Mouse (Mus musculus): Measurements from ENCODE around the gene Stip1. TPM values are rescaled to one million over a fixed set of nuclear protein-coding genes. Genes with fewer than 3 reads are reported as not detected.
A peak's percentile ranks its signal among the peaks of the same experiment; 100 is the strongest.
"Not testable (repeated sequence)": the region's sequence is repeated elsewhere in the genome, so short reads cannot be mapped to it uniquely, and the experiment has no call there.

Stip1 gene
- total RNA-seq, 2 experiments from 2014 or later = 216 to 229 TPM

GRCm38 (mm10) chr19:7013984-7014383 lies 25.8 kb downstream of the Stip1 start:
- no peak for DNase-seq

GRCm38 (mm10) chr19:7012426-7012825 lies 27.3 kb downstream of the Stip1 start:
- DNase-seq = no peak

GRCm38 (mm10) chr19:7006892-7007593 lies 32.7 kb downstream of the Stip1 start:
- DNase-seq = no peak

GRCm38 (mm10) chr19:6999360-7000063 lies 40.3 kb downstream of the Stip1 start:
- DNase-seq = no peak

- DNase-seq = no peak
Observed at GRCm38 (mm10) chr19:6997721-6998290, 42.0 kb downstream of the Stip1 start.

DNA sequence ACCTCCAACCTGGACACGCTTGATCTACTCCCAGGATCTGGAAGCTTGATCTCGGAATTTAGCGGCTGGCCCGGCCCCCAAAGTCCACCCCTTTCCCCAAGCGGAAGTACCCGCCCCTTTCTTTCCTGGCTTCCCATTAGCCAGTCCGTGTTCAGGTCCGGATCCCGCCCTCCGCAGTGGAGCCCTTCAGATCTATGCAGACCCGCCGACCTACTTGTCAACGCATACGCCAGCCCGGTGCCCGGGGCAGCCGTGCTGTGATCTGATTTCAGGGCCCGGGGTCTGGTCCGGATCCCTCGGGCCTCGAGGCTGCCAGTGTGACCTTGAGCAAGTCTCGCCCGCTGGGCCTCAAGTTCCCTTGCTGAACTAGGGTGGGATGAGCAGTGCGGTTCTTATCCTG lies 43.8 kb downstream of the Stip1 start, which contains the start of the genes Nudt22 and Trpt1:
Nudt22 (minus strand) TSS at position 112 of the 400 bp plus-strand sequence.
Trpt1 (plus strand) TSS at position 126 of the 400 bp plus-strand sequence.
- peak; percentile 82 to 83 for DNase-seq

DNA sequence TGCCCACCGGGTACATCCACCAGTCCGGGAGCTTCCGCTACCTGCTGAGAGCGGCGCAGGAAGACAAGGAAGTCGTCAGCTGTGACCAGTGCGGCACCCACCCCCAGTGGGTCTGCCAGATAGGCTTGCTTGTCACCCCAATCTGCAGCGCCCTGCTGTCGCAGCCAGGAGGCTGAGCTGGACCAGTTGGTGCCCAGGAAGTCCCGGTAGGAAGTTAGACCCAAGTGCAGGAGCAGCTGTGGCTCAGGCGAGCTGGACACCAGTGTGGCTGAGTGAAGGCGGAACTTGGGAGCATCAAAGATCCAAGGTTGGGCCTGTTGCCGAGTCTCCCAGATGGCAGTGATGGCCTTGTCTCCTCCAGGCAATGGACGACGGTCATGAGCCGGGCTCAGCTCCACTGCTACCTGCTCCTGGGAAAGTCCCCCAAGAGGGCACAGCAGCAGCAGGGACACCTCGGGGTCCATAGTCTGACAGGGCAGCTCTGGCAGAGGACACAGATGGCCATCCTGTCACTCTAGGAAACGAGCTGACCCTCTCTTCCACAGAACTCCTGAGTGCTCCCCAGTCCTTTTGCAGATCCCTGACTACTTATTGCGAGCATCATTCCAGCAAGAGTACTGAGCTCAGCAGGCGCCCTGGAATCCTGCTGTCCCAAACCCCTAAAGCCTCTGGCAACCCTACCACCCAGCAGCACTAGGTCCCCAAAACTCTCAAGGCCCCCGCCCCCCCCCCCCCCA lies 44.3 kb downstream of the Stip1 start:
- DNase-seq = no peak

GRCm38 (mm10) chr19:6994489-6994888 lies 45.3 kb downstream of the Stip1 start:
- no peak for DNase-seq

DNA sequence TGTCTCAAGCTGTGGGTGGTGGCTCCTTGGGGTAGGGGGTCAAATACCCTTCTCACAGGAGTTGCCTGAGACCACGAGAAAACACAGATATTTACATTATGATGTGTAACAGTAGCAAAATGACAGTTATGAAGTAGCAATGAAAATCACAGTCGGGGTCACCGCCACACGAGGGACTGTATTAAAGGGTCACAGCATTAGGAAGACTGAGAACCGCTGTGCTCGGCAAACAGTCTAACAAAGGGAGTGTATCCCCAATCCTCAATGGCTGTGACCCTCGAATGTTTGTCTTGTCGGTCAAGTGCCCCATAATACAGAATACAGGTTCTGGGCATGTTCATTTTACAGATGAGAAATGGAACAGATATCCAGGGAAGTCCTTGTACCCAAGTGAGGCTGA lies 45.8 kb downstream of the Stip1 start:
- no peak for DNase-seq

- no peak for DNase-seq
Observed at GRCm38 (mm10) chr19:6993011-6993770, 46.6 kb downstream of the Stip1 start.

DNA sequence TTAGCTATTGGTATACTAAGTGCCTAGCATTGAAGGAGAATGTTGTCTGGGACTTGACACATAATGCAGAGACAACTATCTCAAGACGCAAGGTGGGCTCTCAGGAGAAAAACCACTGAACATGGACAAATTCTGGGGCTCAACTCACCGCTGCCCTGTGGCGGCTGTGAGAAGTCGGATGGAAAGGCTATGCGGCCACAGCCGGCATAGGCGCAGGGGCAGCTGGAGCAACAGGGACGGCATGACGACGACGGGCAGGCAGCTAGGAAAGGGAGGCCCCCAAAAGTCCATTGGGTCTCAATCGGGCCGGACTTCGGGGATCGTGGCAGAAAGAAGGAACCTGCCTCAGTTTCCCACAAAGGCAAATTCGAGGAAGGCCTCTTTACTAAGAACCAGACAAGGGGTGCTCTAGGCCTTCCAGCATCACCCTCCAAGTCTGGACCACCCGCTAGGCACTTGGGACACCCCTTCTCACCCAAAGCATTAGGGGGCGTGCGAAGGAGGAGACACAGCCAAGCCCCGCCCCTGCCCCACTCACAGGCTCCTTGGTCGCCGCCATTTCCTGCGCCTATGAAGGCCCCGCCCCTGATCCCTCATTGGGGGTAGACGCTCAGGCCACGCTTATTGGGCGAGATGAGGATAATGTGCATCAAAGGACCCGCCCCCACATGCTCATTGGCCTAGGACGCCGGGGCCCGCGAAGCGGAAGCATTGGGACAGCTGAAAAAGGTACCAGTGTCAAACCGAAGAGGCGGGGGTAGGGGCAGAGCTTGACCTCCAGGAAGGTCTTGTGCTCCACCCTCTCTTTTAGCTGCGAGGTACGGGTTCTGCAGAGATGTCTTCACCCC lies 47.5 kb downstream of the Stip1 start, which contains the start of gene Dnajc4:
Dnajc4 (minus strand) TSS at position 562 of the 848 bp plus-strand sequence.
- DNase-seq = peak; percentile 93

DNA sequence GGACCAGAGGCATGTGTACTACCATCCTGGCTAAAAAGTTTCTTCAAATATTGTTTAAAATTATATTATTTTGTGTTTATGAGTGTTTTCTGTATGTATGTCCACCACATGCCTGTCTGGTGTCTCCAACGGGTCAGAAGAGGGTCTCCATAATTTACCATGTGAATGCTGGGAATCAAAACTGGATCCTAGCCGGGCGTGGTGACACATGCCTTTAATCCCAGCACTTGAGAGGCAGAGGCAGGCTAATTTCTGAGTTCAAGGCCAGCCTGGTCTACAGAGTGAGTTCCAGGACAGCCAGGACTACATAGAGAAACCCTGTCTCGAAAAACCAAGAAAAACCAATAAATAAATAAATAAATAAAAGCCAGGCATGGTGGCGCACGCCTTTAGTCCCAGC lies 48.6 kb downstream of the Stip1 start:
- DNase-seq = not testable (repeated sequence)

DNA sequence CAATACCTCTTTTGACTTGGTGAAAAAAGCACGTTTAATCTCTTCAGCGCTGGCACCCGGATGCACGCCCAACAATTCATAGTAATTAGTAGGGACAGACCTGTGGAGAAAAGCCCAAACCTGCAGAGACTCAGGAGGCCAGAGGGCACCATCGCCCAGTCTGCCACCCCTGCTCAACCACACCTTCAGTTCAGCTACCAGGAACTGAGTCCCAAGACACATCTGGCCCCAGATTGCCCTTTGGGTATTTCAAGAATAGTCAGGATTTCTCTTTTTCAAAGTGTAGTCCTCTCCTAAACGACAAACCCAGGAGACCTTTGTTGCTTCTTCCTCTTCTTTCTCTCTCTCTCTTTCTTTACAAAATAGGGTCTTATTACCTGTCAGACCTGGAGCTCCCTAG lies 49.1 kb downstream of the Stip1 start:
- DNase-seq = no peak

GRCm38 (mm10) chr19:6989251-6989650 lies 50.5 kb downstream of the Stip1 start:
- no peak for DNase-seq

GRCm38 (mm10) chr19:6987904-6988285 lies 51.9 kb downstream of the Stip1 start:
- DNase-seq = no peak

GRCm38 (mm10) chr19:6987061-6987903 lies 52.5 kb downstream of the Stip1 start, which contains the start of gene Vegfb:
Gene Vegfb (minus strand): TSS chr19:6987651.
- peak; percentile 62 to 65 for DNase-seq

DNA sequence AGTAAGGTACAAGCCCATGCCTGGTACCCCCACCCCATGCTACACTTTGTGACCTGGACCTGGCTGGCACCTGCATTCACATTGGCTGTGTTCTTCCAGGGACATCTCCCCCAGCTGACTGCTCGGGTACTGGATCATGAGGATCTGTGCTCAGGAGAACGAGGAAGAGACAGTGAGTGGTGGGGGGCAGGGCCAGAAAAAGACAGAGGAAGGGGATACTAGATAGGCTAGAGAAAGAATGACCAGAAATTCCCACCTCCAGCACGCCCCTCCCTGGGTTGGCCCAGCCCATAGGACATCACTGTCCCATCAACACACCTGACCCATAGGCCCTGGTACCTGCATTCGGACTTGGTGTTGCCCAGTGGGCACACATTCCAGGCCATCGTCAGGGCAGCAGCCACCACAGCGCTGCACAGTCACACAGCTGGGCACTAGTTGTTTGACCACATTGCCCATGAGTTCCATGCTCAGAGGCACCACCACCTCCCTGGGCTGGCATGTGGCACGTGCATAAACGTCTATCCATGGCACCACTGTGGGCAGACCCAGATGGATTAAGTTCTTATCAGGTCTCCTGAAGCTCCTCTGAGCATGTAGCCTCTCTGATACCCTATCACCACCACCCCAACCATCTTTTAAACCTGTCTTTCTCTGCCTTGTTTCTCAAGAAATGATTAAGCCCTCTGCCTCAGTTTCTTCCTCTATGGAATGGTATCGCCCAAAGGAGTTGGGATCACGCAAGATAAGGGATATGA lies 53.6 kb downstream of the Stip1 start:
- no peak for DNase-seq

- no peak for DNase-seq
Observed at GRCm38 (mm10) chr19:6985300-6985699, 54.5 kb downstream of the Stip1 start.

DNA sequence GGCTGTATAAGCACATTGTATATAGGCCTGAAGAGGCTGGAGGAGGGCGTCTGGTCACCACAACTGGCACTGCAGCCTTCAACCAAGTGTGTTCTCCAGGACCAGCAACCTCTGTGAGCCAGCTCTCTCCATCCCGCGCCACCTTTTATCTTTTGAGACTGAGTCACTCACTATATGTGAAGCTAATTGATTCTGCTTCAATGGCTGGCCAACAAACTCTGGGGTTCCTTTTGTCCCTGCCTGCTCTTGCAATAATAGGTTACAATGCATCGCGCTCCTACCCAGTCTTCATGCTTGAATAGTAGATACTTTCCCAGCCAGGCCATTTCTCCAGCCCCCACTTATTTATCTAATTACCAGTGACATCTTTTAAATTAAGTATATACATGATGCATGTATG lies 56.1 kb downstream of the Stip1 start:
- no peak for DNase-seq

All from layer of hippocampus, postnatal 36 days (tissue).